Mouse (Mus musculus): ENCODE data around the gene Chil1. TPM values are rescaled to one million over a fixed set of nuclear protein-coding genes. Genes with fewer than 3 reads are reported as not detected.

Chil1 gene
- polyA plus RNA-seq, 1 experiment = 0.56 TPM

DNA sequence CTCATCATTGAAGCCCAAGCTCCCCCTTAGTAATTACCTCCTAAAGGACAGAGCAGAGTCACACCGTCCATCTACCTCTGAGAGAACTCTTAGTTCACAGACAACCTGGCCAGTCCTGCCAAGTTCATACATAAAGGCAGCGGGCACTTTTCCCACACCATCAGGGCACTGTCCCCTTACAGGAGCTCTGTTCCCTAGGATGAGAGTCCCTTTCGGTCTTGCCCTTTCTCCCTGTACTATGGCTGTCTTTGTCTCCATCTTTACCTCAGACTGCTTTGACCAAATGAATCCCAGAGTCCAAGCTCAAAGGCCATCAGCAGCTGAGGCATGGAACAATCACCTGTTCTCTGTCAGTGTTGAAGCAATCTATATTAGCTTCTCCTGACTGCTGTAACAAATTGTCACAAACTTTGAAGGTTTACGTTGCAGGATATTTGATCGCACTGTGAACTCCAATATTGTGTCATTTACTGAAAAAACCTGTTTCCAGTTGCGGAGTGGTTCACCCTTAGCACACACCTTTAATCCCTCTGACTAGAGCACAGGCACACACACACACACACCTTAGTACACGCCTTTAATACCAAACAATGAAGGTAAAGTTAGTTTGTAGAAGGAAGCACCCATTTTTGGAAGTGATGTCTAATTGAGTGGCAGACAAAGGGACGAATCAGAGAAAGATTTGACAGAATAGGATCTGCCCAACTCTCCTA, 12.8 kb upstream of the Chil1 start:
- WGBS = 96% methylated on average over 8 of the region's 8 CpGs

DNA sequence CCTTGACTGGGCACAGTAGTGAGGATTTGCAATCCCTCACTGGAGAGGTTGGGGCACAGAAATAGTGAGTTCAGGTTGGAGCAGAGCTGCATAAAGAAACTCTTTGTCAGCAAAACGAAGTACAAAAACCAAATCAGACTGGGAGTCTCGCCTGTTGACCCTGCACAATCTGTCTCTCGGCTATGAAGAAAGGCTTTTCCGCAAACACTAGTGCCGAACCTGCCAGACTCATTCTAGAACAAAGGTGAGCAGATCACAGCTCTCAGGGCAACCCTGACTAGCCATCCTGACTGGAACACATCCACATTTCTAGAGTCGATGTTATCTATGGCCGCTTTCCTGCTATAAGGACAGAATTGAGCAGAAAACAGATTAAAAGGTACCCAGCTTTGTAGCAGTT, 8.9 kb upstream of the Chil1 start:
- Histone ChIP-seq H3K27ac (ENCODE audit: insufficient read depth, low read depth, low read length) (no peak overlapping the region), H3K4me3 (ENCODE audit: insufficient read depth, low read depth, low read length) (no peak overlapping the region), H3K4me1 (ENCODE audit: control insufficient read depth, insufficient read depth, low read length) (no peaks in the 10 kb centered on the region), H3K27me3 (replicated peaks; ENCODE audit: control insufficient read depth, insufficient read depth, low read length) (no peaks in the 10 kb centered on the region), H3K36me3 (ENCODE audit: control insufficient read depth, insufficient read depth, low read length) (no peaks in the 10 kb centered on the region)
- no peak for DNase-seq
- TF ChIP-seq POLR2A (IDR thresholded peaks at IDR 0.05; ENCODE audit: low read depth, low read length) (no peak), CTCF (conservative IDR thresholded peaks at IDR 0.05; ENCODE audit: insufficient read depth, insufficient read length, low read depth, low read length) (no peak)
- WGBS = 67% methylated on average over 7 of the region's 7 CpGs

More for the DNA sequence above, 12.8 kb upstream of the Chil1 start:
- no peaks in the 10 kb centered on the region for H3K27me3 ChIP-seq (replicated peaks; ENCODE audit: control insufficient read depth, insufficient read depth, low read length)
- TF ChIP-seq POLR2A (IDR thresholded peaks at IDR 0.05; ENCODE audit: low read depth, low read length) (no peak), CTCF (conservative IDR thresholded peaks at IDR 0.05; ENCODE audit: insufficient read depth, insufficient read length, low read depth, low read length) (no peak)
- H3K4me1 ChIP-seq (ENCODE audit: control insufficient read depth, insufficient read depth, low read length) = no peaks in the 10 kb centered on the region
- no peak for DNase-seq
- H3K36me3 ChIP-seq (ENCODE audit: control insufficient read depth, insufficient read depth, low read length) = no peaks in the 10 kb centered on the region
- H3K4me3 ChIP-seq (ENCODE audit: insufficient read depth, low read depth, low read length) = no peak overlapping the region
- no peak overlapping the region for H3K27ac ChIP-seq (ENCODE audit: insufficient read depth, low read depth, low read length)

DNA sequence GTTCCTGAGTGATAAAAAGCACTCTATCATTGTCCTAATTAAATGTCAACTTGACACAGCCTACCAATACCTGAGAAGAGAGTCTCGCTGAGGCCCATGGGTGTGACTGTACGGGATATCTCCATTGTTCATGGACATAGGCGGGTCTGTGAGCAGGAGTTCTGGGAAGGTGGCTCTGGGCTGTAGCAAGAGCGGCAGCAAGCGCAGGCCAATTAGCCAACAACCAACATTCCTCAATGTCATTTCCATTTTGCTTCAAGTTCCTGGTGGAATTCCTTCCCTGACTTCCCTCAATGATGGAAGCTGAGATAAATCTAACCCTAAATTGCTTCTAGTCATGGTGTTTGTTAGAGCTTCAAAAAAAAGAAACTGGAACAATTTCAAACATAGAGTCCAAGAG, 4.0 kb upstream of the Chil1 start:
- Histone ChIP-seq H3K36me3 (ENCODE audit: control insufficient read depth, insufficient read depth, low read length) (no peaks in the 10 kb centered on the region), H3K4me1 (ENCODE audit: control insufficient read depth, insufficient read depth, low read length) (no peaks in the 10 kb centered on the region), H3K27me3 (replicated peaks; ENCODE audit: control insufficient read depth, insufficient read depth, low read length) (no peaks in the 10 kb centered on the region), H3K4me3 (ENCODE audit: insufficient read depth, low read depth, low read length) (no peak overlapping the region), H3K27ac (ENCODE audit: insufficient read depth, low read depth, low read length) (no peak overlapping the region)
- DNase-seq = no peak
- no peak for TF ChIP-seq POLR2A (IDR thresholded peaks at IDR 0.05; ENCODE audit: low read depth, low read length)
- WGBS = 81% methylated on average over 5 of the region's 5 CpGs

DNA sequence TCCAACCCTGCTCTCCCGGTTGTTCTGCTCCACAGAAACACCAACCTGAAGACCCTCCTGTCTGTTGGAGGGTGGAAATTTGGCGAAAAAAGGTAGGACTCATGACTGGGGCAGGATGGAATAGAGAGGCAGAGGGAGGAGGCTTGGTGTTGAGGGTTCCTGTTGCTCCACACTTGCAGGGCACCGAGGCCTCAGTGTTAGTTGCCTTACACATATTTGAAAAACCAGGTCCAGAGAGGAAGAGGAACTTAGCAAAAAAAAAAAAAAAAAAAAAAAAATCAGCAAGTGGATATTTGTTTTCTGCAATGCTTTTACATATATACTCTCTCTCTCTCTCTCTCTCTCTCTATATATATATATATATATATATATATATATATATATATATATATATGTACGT, 2.1 kb downstream of the Chil1 start:
- no peaks in the 10 kb centered on the region for H3K27me3 ChIP-seq (replicated peaks; ENCODE audit: control insufficient read depth, insufficient read depth, low read length)
- TF ChIP-seq POLR2A (IDR thresholded peaks at IDR 0.05; ENCODE audit: low read depth, low read length) (no peak), CTCF (conservative IDR thresholded peaks at IDR 0.05; ENCODE audit: insufficient read depth, insufficient read length, low read depth, low read length) (no peak)
- H3K36me3 ChIP-seq (ENCODE audit: control insufficient read depth, insufficient read depth, low read length) = no peaks in the 10 kb centered on the region
- H3K4me1 ChIP-seq (ENCODE audit: control insufficient read depth, insufficient read depth, low read length) = no peaks in the 10 kb centered on the region
- DNase-seq = no peak
- no peak overlapping the region for H3K4me3 ChIP-seq (ENCODE audit: insufficient read depth, low read depth, low read length)
- H3K27ac ChIP-seq (ENCODE audit: insufficient read depth, low read depth, low read length) = no peak overlapping the region
- whole genome bisulfite sequencing = 91% methylated on average over 4 of the region's 4 CpGs

DNA sequence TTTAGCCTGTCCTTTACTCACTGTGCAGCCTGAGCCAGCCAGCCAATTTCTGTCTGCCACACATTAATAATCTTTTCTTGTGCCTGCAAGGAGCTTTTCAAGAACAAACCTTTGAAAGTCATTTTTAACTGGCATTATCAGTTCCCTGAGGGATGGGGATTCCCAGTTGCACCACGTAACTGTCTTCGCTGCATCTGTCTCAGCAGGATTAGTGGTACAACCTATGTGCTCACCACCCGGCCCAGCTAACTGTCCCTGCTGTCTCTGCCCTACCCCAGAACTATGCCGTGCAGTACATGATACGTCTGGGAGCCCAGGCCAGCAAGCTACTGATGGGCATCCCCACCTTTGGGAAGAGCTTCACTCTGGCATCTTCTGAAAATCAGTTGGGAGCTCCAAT, 6.2 kb downstream of the Chil1 start:
- H3K4me1 ChIP-seq (ENCODE audit: control insufficient read depth, insufficient read depth, low read length) = no peaks in the 10 kb centered on the region
- 88% methylated on average over 5 of the region's 5 CpGs for WGBS
- TF ChIP-seq POLR2A (IDR thresholded peaks at IDR 0.05; ENCODE audit: low read depth, low read length) = no peak
- no peak for TF ChIP-seq CTCF (conservative IDR thresholded peaks at IDR 0.05; ENCODE audit: insufficient read depth, insufficient read length, low read depth, low read length)

DNA sequence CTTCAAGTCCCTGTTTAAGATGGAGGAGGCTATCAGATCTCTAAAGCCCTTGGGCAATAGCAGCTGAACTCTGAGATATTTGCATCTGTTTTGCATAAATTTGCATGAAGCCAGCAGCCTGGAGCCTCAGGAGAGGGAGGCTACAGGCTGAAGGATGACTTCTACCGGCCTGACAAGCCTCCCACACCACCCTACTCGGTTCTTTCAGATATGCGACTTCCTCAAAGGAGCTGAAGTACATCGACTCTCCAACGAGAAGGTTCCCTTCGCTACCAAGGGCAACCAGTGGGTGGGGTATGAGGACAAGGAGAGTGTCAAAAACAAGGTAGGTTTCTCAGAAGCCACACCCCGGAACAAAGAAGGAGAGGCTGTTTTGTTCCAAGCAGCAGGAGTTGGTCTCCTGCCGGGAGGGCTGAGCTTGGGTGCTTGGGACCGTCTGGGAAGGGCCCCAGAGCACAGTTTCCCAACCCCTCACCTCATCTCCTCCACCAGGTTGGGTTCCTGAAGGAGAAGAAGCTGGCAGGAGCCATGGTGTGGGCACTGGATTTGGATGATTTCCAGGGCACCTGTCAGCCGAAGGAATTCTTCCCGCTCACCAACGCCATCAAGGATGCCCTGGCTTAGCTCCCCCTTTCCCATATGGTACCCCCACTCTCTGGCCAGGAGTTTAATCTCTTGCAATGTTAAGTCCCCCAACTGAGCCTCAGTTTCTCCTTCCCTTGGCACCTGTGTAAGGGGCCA, 7.2 kb downstream of the Chil1 start:
- H3K27ac ChIP-seq (ENCODE audit: insufficient read depth, low read depth, low read length) = no peak overlapping the region
- H3K4me3 ChIP-seq (ENCODE audit: insufficient read depth, low read depth, low read length) = no peak overlapping the region
- no peaks in the 10 kb centered on the region for H3K36me3 ChIP-seq (ENCODE audit: control insufficient read depth, insufficient read depth, low read length)
- WGBS = 29% methylated on average over 12 of the region's 12 CpGs
- TF ChIP-seq POLR2A (IDR thresholded peaks at IDR 0.05; ENCODE audit: low read depth, low read length) (no peak), CTCF (conservative IDR thresholded peaks at IDR 0.05; ENCODE audit: insufficient read depth, insufficient read length, low read depth, low read length) (no peak; the same call in 1 of the 2 replicates)
- no peak for DNase-seq
- no peaks in the 10 kb centered on the region for H3K4me1 ChIP-seq (ENCODE audit: control insufficient read depth, insufficient read depth, low read length)
- no peaks in the 10 kb centered on the region for H3K27me3 ChIP-seq (replicated peaks; ENCODE audit: control insufficient read depth, insufficient read depth, low read length)

More for the DNA sequence above, 6.2 kb downstream of the Chil1 start:
- Histone ChIP-seq H3K27ac (ENCODE audit: insufficient read depth, low read depth, low read length) (no peak overlapping the region), H3K4me3 (ENCODE audit: insufficient read depth, low read depth, low read length) (no peak overlapping the region), H3K27me3 (replicated peaks; ENCODE audit: control insufficient read depth, insufficient read depth, low read length) (no peaks in the 10 kb centered on the region), H3K36me3 (ENCODE audit: control insufficient read depth, insufficient read depth, low read length) (no peaks in the 10 kb centered on the region)
- no peak for DNase-seq

DNA sequence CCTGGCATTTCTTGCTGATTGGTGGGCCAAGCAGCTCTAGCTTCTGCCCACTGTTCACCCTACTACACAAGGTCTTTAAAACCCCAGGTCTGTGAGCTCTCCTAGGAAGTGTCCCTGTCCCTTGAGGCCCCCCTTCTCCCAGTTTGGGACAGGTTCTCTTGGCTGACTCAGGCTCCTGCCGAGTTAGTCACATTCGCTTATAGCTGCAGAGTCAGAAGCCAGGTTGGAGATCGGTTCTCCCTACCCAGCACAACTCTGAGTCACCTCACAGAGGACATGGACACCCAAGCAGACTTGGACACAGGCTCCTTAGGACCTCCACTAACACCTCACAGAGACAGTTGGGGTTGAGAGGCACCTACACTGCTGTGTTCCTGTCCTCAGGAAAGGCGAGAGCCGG, 9.2 kb downstream of the Chil1 start:
- Histone ChIP-seq H3K27ac (ENCODE audit: insufficient read depth, low read depth, low read length) (no peak overlapping the region), H3K36me3 (ENCODE audit: control insufficient read depth, insufficient read depth, low read length) (no peaks in the 10 kb centered on the region), H3K27me3 (replicated peaks; ENCODE audit: control insufficient read depth, insufficient read depth, low read length) (no peaks in the 10 kb centered on the region), H3K4me3 (ENCODE audit: insufficient read depth, low read depth, low read length) (no peak overlapping the region), H3K4me1 (ENCODE audit: control insufficient read depth, insufficient read depth, low read length) (no peaks in the 10 kb centered on the region)
- WGBS = 78% methylated on average over 5 of the region's 5 CpGs
- no peak for TF ChIP-seq CTCF (conservative IDR thresholded peaks at IDR 0.05; ENCODE audit: insufficient read depth, insufficient read length, low read depth, low read length)
- TF ChIP-seq POLR2A (IDR thresholded peaks at IDR 0.05; ENCODE audit: low read depth, low read length) = no peak
- no peak for DNase-seq
